Mouse (Mus musculus) cerebellum, postnatal 14 days (tissue): ENCODE data around the gene Tmed1.
"Not testable (repeated sequence)": the region's sequence is repeated elsewhere in the genome, so short reads cannot be mapped to it uniquely, and the experiment has no call there.

Experiments used
- DNase-seq, 2 experiments: peaks; one replicate each; pipeline ENCODE4 v3.0.0; 2021; ENCODE audit warnings: mixed read lengths in 2 of 2

Gene Tmed1

DNA sequence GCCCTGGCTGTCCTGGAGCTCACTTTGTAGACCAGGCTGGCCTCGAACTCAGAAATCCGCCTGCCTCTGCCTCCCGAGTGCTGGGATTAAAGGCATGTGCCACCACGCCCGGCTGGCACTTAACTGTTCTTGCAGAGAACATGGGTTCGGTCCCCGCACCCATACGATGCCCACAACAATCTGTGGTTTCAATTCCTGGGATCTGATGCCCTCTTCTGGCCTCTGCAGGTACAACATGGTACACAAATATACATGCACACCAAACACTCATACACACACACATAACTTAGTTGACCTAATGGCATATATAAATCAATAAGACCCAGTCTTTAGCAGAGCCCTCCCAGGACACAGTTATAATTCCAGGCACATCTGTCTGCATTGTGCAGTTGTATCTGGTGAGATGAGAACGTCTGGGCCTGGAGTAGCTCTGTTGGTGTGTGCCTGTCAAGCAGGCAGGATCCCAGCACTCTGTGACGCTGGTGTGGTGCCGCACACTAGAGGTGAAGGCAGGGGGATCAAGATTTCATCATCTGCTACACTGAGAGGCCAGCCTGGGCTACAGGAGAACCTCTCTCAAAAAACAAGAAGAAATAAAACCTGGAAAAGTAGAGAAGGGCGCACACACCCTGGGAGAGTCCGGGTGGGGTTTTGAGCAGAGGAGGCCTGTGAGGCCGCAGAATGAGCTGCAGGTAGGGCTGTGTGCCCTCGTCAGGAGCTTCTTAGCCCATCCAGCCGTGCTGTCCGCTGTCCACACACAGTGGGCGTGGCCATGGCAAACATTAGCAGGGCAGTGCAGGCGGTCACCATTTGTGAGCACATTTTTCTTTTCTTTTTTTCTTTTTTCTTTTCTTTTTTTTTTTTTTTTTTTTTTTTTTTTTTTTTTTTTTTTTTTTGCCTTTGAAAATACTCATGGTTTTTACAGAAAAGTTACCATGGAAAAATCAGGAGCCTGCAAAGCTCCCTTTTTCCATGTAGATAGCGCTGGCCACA lies 40.7 kb downstream of the Tmed1 start:
- DNase-seq, result peak; percentile 68 to 74

DNA sequence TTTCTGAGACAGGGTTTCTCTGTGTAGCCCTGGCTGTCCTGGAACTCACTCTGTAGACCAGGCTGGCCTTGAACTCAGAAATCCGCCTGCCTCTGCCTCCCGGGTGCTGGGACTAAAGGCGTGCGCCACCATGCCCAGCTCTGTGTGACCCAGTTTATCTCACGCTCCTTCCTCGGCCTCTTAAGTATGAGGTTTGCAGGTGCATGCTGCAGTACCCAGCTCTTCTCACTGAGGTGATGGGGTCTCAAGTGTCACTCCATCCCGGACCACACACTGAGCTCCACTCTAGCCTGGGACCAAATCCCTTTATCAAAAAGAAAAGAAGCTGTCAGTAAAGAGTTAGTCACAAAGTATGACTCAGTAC lies 45.5 kb downstream of the Tmed1 start:
- DNase-seq, result not testable (repeated sequence)

- peak; percentile 55 to 73 for DNase-seq
Measured at GRCm38 (mm10) chr9:21463766-21464564, 46.1 kb downstream of the Tmed1 start.

DNA sequence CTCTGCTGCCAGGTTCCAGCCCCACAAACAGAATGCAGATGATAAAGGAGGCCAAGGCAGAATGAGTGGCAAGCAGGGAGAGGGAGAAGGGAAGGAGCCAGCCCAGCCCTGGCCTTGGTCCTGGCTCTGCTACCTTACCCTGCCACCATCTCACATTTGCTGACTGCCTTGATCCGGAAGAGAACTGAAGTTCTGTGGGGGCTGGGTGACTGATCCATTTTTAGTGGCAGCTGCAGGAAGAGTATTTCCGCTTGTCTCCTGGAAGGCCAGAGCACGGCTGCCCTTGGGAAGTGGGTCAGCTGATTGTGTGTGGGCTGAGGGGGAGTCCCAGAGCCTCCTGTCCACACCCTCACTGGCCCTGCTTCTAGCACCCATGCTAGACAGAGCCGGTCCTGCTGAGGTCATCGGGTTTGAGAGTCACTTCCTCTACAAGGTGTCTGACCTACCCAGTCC lies 46.9 kb downstream of the Tmed1 start:
- DNase-seq, result peak in 1 of 2 experiments; percentile 23

- DNase-seq, result no peak
Measured at GRCm38 (mm10) chr9:21460400-21460940, 49.6 kb downstream of the Tmed1 start.

DNA sequence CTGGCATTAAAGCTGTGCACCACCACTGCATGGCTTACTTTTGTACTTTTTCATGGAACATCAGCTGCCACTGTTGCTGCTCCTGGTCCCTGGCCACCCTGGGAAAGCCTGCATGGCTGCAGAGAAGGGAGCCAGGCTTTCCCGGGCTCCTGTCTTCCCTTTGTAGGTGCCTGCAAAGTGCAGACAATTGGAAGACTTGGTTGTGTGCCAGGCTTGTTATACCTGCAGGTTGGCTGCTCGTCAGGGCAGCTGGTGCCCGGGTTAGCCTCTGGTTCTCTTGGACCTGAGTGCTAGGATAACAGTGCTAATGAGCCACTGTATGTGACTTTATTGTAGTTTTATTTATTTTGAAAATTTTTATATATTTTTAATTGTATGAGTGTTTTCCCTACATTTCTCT lies 51.2 kb downstream of the Tmed1 start:
- peak in 1 of 2 experiments; percentile 33 for DNase-seq
